Mouse (Mus musculus): ENCODE data around the gene Tbx15. TPM values are rescaled to one million over a fixed set of nuclear protein-coding genes. Genes with fewer than 3 reads are reported as not detected.

Gene Tbx15
- 0.85 and 1.4 TPM in 2 replicates for total RNA-seq (2012; rRNA removed)

GRCm38 (mm10) chr3:99240213-99240720 is at the start of gene Tbx15:
TSS of gene Tbx15 (plus strand) at chr3:99240381.
- TF ChIP-seq ZNF384 (IDR thresholded peaks at IDR 0.05; ENCODE audit: low read depth, low read length) (no peak), MAFK (IDR thresholded peaks at IDR 0.05; ENCODE audit: insufficient read depth, low read depth, low read length) (no peak), HCFC1 (IDR thresholded peaks at IDR 0.05; ENCODE audit: borderline replicate concordance, insufficient read depth, low read length) (no peak), CHD2 (IDR thresholded peaks at IDR 0.05; ENCODE audit: low read depth, low read length) (no peak), ZC3H11A (IDR thresholded peaks at IDR 0.05; ENCODE audit: borderline replicate concordance, low read depth, low read length) (no peak)
- H3K36me3 ChIP-seq (ENCODE audit: control insufficient read depth, insufficient read depth, low read length, poor library complexity, severe bottlenecking), result no peaks in the 10 kb centered on the region
- peak within 1 kb of the TSS; percentile 15 to 38 for H3K4me3 ChIP-seq (ENCODE audit: insufficient read depth in 1 of 2, low read depth in 1 of 2, low read length in 2 of 2, poor library complexity in 1 of 2, severe bottlenecking in 1 of 2)
- in situ Hi-C loops (cut with MboI; ENCODE audit: low sequenced_read_pairs in 2 of 2, unreplicated experiment in 2 of 2), result no loop called here
- no peaks in the 10 kb centered on the region for H3K9me3 ChIP-seq (ENCODE audit: control insufficient read depth, insufficient read depth, low read depth, low read length)
- no peak within 1 kb of the TSS for H3K27ac ChIP-seq (ENCODE audit: insufficient read depth, low read depth, low read length, poor library complexity, severe bottlenecking)
- DNase-seq (ENCODE audit: low read depth, low spot score), result no peak
- no peak within 1 kb of the TSS for H3K9ac ChIP-seq (ENCODE audit: insufficient read depth, low read depth, low read length, poor library complexity, severe bottlenecking)
- H3K4me1 ChIP-seq (ENCODE audit: control insufficient read depth in 2 of 2, insufficient read depth in 2 of 2, low read length in 2 of 2, poor library complexity in 1 of 2), result peaks cover 0 to 2% of the 10 kb centered on the region in 2 experiments; a peak in 2 of 4 replicates

GRCm38 (mm10) chr3:99193576-99193975 is 46.6 kb upstream of the Tbx15 start:
- Histone ChIP-seq H3K4me3 (ENCODE audit: insufficient read depth in 1 of 2, low read depth in 1 of 2, low read length in 2 of 2, poor library complexity in 1 of 2, severe bottlenecking in 1 of 2) (no peak overlapping the region), H3K9ac (ENCODE audit: insufficient read depth, low read depth, low read length, poor library complexity, severe bottlenecking) (no peak overlapping the region), H3K9me3 (ENCODE audit: control insufficient read depth, insufficient read depth, low read depth, low read length) (no peaks in the 10 kb centered on the region), H3K36me3 (ENCODE audit: control insufficient read depth, insufficient read depth, low read length, poor library complexity, severe bottlenecking) (no peaks in the 10 kb centered on the region), H3K4me1 (ENCODE audit: control insufficient read depth in 2 of 2, insufficient read depth in 2 of 2, low read length in 2 of 2, poor library complexity in 1 of 2) (peaks cover 0 to 2% of the 10 kb centered on the region in 2 experiments; a peak in 1 of 4 replicates), H3K27ac (ENCODE audit: insufficient read depth, low read depth, low read length, poor library complexity, severe bottlenecking) (no peak overlapping the region)
- in situ Hi-C loops (cut with MboI; ENCODE audit: low sequenced_read_pairs in 2 of 2, unreplicated experiment in 2 of 2), result no loop called here
- TF ChIP-seq ZC3H11A (IDR thresholded peaks at IDR 0.05; ENCODE audit: borderline replicate concordance, low read depth, low read length) (no peak), ZNF384 (IDR thresholded peaks at IDR 0.05; ENCODE audit: low read depth, low read length) (no peak), CHD2 (IDR thresholded peaks at IDR 0.05; ENCODE audit: low read depth, low read length) (no peak), MAFK (IDR thresholded peaks at IDR 0.05; ENCODE audit: insufficient read depth, low read depth, low read length) (no peak), HCFC1 (IDR thresholded peaks at IDR 0.05; ENCODE audit: borderline replicate concordance, insufficient read depth, low read length) (no peak)
- no peak for DNase-seq (ENCODE audit: low read depth, low spot score)

- Histone ChIP-seq H3K36me3 (ENCODE audit: control insufficient read depth, insufficient read depth, low read length, poor library complexity, severe bottlenecking) (no peaks in the 10 kb centered on the region), H3K27ac (ENCODE audit: insufficient read depth, low read depth, low read length, poor library complexity, severe bottlenecking) (no peak overlapping the region), H3K9ac (ENCODE audit: insufficient read depth, low read depth, low read length, poor library complexity, severe bottlenecking) (no peak overlapping the region), H3K4me1 (ENCODE audit: control insufficient read depth in 2 of 2, insufficient read depth in 2 of 2, low read length in 2 of 2, poor library complexity in 1 of 2) (no peaks in the 10 kb centered on the region), H3K4me3 (ENCODE audit: insufficient read depth in 1 of 2, low read depth in 1 of 2, low read length in 2 of 2, poor library complexity in 1 of 2, severe bottlenecking in 1 of 2) (no peak overlapping the region), H3K9me3 (ENCODE audit: control insufficient read depth, insufficient read depth, low read depth, low read length) (no peaks in the 10 kb centered on the region)
- no peak for TF ChIP-seq ZC3H11A (IDR thresholded peaks at IDR 0.05; ENCODE audit: borderline replicate concordance, low read depth, low read length)
- TF ChIP-seq MAFK (IDR thresholded peaks at IDR 0.05; ENCODE audit: insufficient read depth, low read depth, low read length), result no peak
- TF ChIP-seq HCFC1 (IDR thresholded peaks at IDR 0.05; ENCODE audit: borderline replicate concordance, insufficient read depth, low read length), result no peak
- TF ChIP-seq CHD2 (IDR thresholded peaks at IDR 0.05; ENCODE audit: low read depth, low read length), result no peak
- no peak for TF ChIP-seq ZNF384 (IDR thresholded peaks at IDR 0.05; ENCODE audit: low read depth, low read length)
- in situ Hi-C loops (cut with MboI; ENCODE audit: low sequenced_read_pairs in 2 of 2, unreplicated experiment in 2 of 2), result no loop called here
- DNase-seq (ENCODE audit: low read depth, low spot score), result no peak
These were observed 36.9 kb upstream of the Tbx15 start for GRCm38 (mm10) chr3:99203331-99203730.

GRCm38 (mm10) chr3:99208416-99208815 is 31.8 kb upstream of the Tbx15 start:
- no peak for DNase-seq (ENCODE audit: low read depth, low spot score)
- Histone ChIP-seq H3K9ac (ENCODE audit: insufficient read depth, low read depth, low read length, poor library complexity, severe bottlenecking) (no peak overlapping the region), H3K9me3 (ENCODE audit: control insufficient read depth, insufficient read depth, low read depth, low read length) (no peaks in the 10 kb centered on the region), H3K27ac (ENCODE audit: insufficient read depth, low read depth, low read length, poor library complexity, severe bottlenecking) (no peak overlapping the region), H3K36me3 (ENCODE audit: control insufficient read depth, insufficient read depth, low read length, poor library complexity, severe bottlenecking) (no peaks in the 10 kb centered on the region), H3K4me1 (ENCODE audit: control insufficient read depth in 2 of 2, insufficient read depth in 2 of 2, low read length in 2 of 2, poor library complexity in 1 of 2) (no peaks in the 10 kb centered on the region), H3K4me3 (ENCODE audit: insufficient read depth in 1 of 2, low read depth in 1 of 2, low read length in 2 of 2, poor library complexity in 1 of 2, severe bottlenecking in 1 of 2) (no peak overlapping the region)
- no peak for TF ChIP-seq ZNF384 (IDR thresholded peaks at IDR 0.05; ENCODE audit: low read depth, low read length)
- no peak for TF ChIP-seq CHD2 (IDR thresholded peaks at IDR 0.05; ENCODE audit: low read depth, low read length)
- in situ Hi-C loops (cut with MboI; ENCODE audit: low sequenced_read_pairs in 2 of 2, unreplicated experiment in 2 of 2), result no loop called here
